Mouse (Mus musculus) intestine, embryonic 16.5 days (tissue): Measurements from ENCODE around the gene Eya4. TPM values are rescaled to one million over a fixed set of nuclear protein-coding genes. Genes with fewer than 3 reads are reported as not detected.

Experiments used
- ATAC-seq: fragments of 200-750 bp; cut with Nextera tagmentation; 2 replicates; pipeline ENCODE4 v1.8.0; 2017; ENCODE audit warnings: moderate TSS enrichment, moderate library complexity
- H3K27ac ChIP-seq: fragments of 300-500 bp; sonication (generic); 2 replicates; pipeline ENCODE4 v1.5.1; 2014; ENCODE audit warnings: mild to moderate bottlenecking, low read length
- H3K27me3 ChIP-seq: fragments of 300-500 bp; sonication (generic); replicated peaks from 2 replicates; pipeline ENCODE4 v1.6.1; 2014; ENCODE audit warnings: low read length, control low read depth, mixed read lengths; ENCODE audit not compliant: control insufficient read depth, insufficient read depth
- H3K36me3 ChIP-seq: fragments of 300-500 bp; sonication (generic); 2 replicates; pipeline ENCODE4 v1.6.1; 2014; ENCODE audit warnings: low read length, control low read depth; ENCODE audit not compliant: control insufficient read depth, insufficient read depth
- H3K4me1 ChIP-seq: fragments of 300-500 bp; sonication (generic); 2 replicates; pipeline ENCODE4 v1.6.1; 2014; ENCODE audit warnings: low read length, control low read depth, mixed read lengths; ENCODE audit not compliant: control insufficient read depth, insufficient read depth
- H3K4me2 ChIP-seq: fragments of 300-500 bp; sonication (generic); 2 replicates; pipeline ENCODE4 v1.6.1; 2014; ENCODE audit warnings: low read depth, low read length, control low read depth
- H3K4me3 ChIP-seq: fragments of 300-500 bp; sonication (generic); 2 replicates; pipeline ENCODE4 v1.5.1; 2014; ENCODE audit warnings: mild to moderate bottlenecking, low read length
- H3K9ac ChIP-seq: fragments of 300-500 bp; sonication (generic); 2 replicates; pipeline ENCODE4 v1.6.1; 2014; ENCODE audit warnings: low read depth, low read length
- H3K9me3 ChIP-seq: fragments of 300-500 bp; sonication (generic); 2 replicates; pipeline ENCODE4 v1.6.1; 2016; ENCODE audit warnings: low read length, control low read depth; ENCODE audit not compliant: control insufficient read depth
- WGBS: fragments of 180-500 bp; shearing (Covaris S2); extraction: QIAGEN DNeasy Blood & Tissue Kit; methylation state at CpG from one replicate; pipeline ENCODE4 v1.1.7; 2014; 5-methylcytosine and 5-hydroxymethylcytosine counted together
- polyA plus RNA-seq: library from polyadenylated mRNA; unstranded; fragments of >200 nt; fragmentation: Nextera tagmentation; extraction: Ambion mirVana; gene quantifications from 2 replicates; pipeline ENCODE4 v1.2.1, GENCODE M21; 2015

The Eya4 gene
- polyA plus RNA-seq, 1 experiment from 2014 or later, result 0.71 TPM

- 74% methylated on average over 1 of the region's 1 CpGs for WGBS
- no peak for ATAC-seq
Observed at GRCm38 (mm10) chr10:23337250-23337649, 13.3 kb downstream of the Eya4 start.

GRCm38 (mm10) chr10:23332768-23333167 lies 17.8 kb downstream of the Eya4 start:
- Histone ChIP-seq H3K4me2 (no peak overlapping the region), H3K36me3 (no peaks in the 10 kb centered on the region), H3K4me1 (no peaks in the 10 kb centered on the region), H3K9ac (no peak overlapping the region), H3K9me3 (no peaks in the 10 kb centered on the region), H3K4me3 (no peak overlapping the region), H3K27ac (no peak overlapping the region), H3K27me3 (no peaks in the 10 kb centered on the region)
- ATAC-seq, result no peak
- WGBS, result 48% methylated on average over 5 of the region's 5 CpGs

More at GRCm38 (mm10) chr10:23337250-23337649, 13.3 kb downstream of the Eya4 start:
- H3K4me1 ChIP-seq, result no peaks in the 10 kb centered on the region
- H3K9ac ChIP-seq, result no peak overlapping the region
- H3K27me3 ChIP-seq, result no peaks in the 10 kb centered on the region
- no peak overlapping the region for H3K4me3 ChIP-seq
- H3K4me2 ChIP-seq, result no peak overlapping the region
- H3K36me3 ChIP-seq, result no peaks in the 10 kb centered on the region
- no peak overlapping the region for H3K27ac ChIP-seq
- no peaks in the 10 kb centered on the region for H3K9me3 ChIP-seq

GRCm38 (mm10) chr10:23327651-23328050 lies 22.9 kb downstream of the Eya4 start:
- H3K9me3 ChIP-seq, result no peaks in the 10 kb centered on the region
- no peak overlapping the region for H3K4me2 ChIP-seq
- WGBS, result 90% methylated on average over 6 of the region's 6 CpGs
- H3K36me3 ChIP-seq, result no peaks in the 10 kb centered on the region
- H3K4me3 ChIP-seq, result no peak overlapping the region
- H3K4me1 ChIP-seq, result no peaks in the 10 kb centered on the region
- no peak overlapping the region for H3K9ac ChIP-seq
- no peak overlapping the region for H3K27ac ChIP-seq
- no peak for ATAC-seq
- H3K27me3 ChIP-seq, result no peaks in the 10 kb centered on the region

- no peak overlapping the region for H3K9ac ChIP-seq
- no peaks in the 10 kb centered on the region for H3K9me3 ChIP-seq
- ATAC-seq, result no peak
- WGBS, result 85% methylated on average over 4 of the region's 4 CpGs
- no peaks in the 10 kb centered on the region for H3K4me1 ChIP-seq
- H3K36me3 ChIP-seq, result no peaks in the 10 kb centered on the region
- H3K27me3 ChIP-seq, result no peaks in the 10 kb centered on the region
- no peak overlapping the region for H3K4me3 ChIP-seq
- H3K4me2 ChIP-seq, result no peak overlapping the region
- no peak overlapping the region for H3K27ac ChIP-seq
Observed at GRCm38 (mm10) chr10:23322275-23322674, 28.3 kb downstream of the Eya4 start.

- Histone ChIP-seq H3K4me3 (no peak overlapping the region), H3K36me3 (no peaks in the 10 kb centered on the region), H3K4me2 (no peak overlapping the region), H3K9me3 (no peaks in the 10 kb centered on the region), H3K27me3 (no peaks in the 10 kb centered on the region), H3K4me1 (no peaks in the 10 kb centered on the region), H3K27ac (no peak overlapping the region), H3K9ac (no peak overlapping the region)
- ATAC-seq, result no peak
- 61% methylated on average over 3 of the region's 3 CpGs for WGBS
Observed at GRCm38 (mm10) chr10:23295616-23296015, 55.0 kb downstream of the Eya4 start.

- no peak overlapping the region for H3K9ac ChIP-seq
- WGBS, result 58% methylated on average over 7 of the region's 7 CpGs
- no peaks in the 10 kb centered on the region for H3K9me3 ChIP-seq
- H3K4me3 ChIP-seq, result no peak overlapping the region
- H3K4me2 ChIP-seq, result no peak overlapping the region
- no peak overlapping the region for H3K27ac ChIP-seq
- no peaks in the 10 kb centered on the region for H3K4me1 ChIP-seq
- ATAC-seq, result 0 out of 2 replicates have a peak, but pooled peaks have one; percentile 50
- no peaks in the 10 kb centered on the region for H3K36me3 ChIP-seq
- no peaks in the 10 kb centered on the region for H3K27me3 ChIP-seq
Observed at GRCm38 (mm10) chr10:23292495-23292894, 58.1 kb downstream of the Eya4 start.

GRCm38 (mm10) chr10:23277371-23277770 lies 73.2 kb downstream of the Eya4 start:
- H3K9me3 ChIP-seq, result no peaks in the 10 kb centered on the region
- no peak overlapping the region for H3K9ac ChIP-seq
- ATAC-seq, result no peak
- no peaks in the 10 kb centered on the region for H3K36me3 ChIP-seq
- WGBS, result 81% methylated on average over 3 of the region's 3 CpGs
- no peaks in the 10 kb centered on the region for H3K27me3 ChIP-seq
- no peak overlapping the region for H3K4me3 ChIP-seq
- H3K27ac ChIP-seq, result no peak overlapping the region
- no peaks in the 10 kb centered on the region for H3K4me1 ChIP-seq
- no peak overlapping the region for H3K4me2 ChIP-seq

- H3K9me3 ChIP-seq, result no peaks in the 10 kb centered on the region
Observed at GRCm38 (mm10) chr10:23271050-23271621, 79.5 kb downstream of the Eya4 start.

GRCm38 (mm10) chr10:23270502-23270901 lies 80.1 kb downstream of the Eya4 start:
- H3K4me1 ChIP-seq, result no peaks in the 10 kb centered on the region
- no peak overlapping the region for H3K27ac ChIP-seq
- H3K4me3 ChIP-seq, result no peak overlapping the region
- ATAC-seq, result no peak
- H3K27me3 ChIP-seq, result no peaks in the 10 kb centered on the region
- H3K9ac ChIP-seq, result no peak overlapping the region
- H3K4me2 ChIP-seq, result no peak overlapping the region
- no peaks in the 10 kb centered on the region for H3K36me3 ChIP-seq
- H3K9me3 ChIP-seq, result no peaks in the 10 kb centered on the region
- WGBS, result 84% methylated on average over 2 of the region's 2 CpGs

More at GRCm38 (mm10) chr10:23271050-23271621, 79.5 kb downstream of the Eya4 start:
- Histone ChIP-seq H3K4me2 (no peak overlapping the region), H3K27ac (no peak overlapping the region), H3K9ac (no peak overlapping the region), H3K36me3 (no peaks in the 10 kb centered on the region), H3K27me3 (no peaks in the 10 kb centered on the region), H3K4me1 (no peaks in the 10 kb centered on the region), H3K4me3 (no peak overlapping the region)
- WGBS, result 74% methylated on average over 9 of the region's 9 CpGs
- no peak for ATAC-seq

GRCm38 (mm10) chr10:23252180-23252579 lies 98.4 kb downstream of the Eya4 start:
- no peak for ATAC-seq
- Histone ChIP-seq H3K36me3 (no peaks in the 10 kb centered on the region), H3K9ac (no peak overlapping the region), H3K27me3 (no peaks in the 10 kb centered on the region), H3K4me1 (no peaks in the 10 kb centered on the region), H3K9me3 (no peaks in the 10 kb centered on the region), H3K4me2 (no peak overlapping the region), H3K4me3 (no peak overlapping the region), H3K27ac (no peak overlapping the region)
- WGBS, result 77% methylated on average over 4 of the region's 4 CpGs
